Mouse (Mus musculus) liver, embryonic 14.5 days (tissue): ENCODE results near the gene Mgrn1. TPM values are rescaled to one million over a fixed set of nuclear protein-coding genes. Genes with fewer than 3 reads are reported as not detected.

Experiments used
- ATAC-seq: fragments of 200-750 bp; cut with Nextera tagmentation; 2 replicates; pipeline ENCODE4 v1.8.0; 2017; ENCODE audit warnings: moderate number of reproducible peaks, mild to moderate bottlenecking, moderate library complexity; ENCODE audit not compliant: insufficient read depth
- DNase-seq, 3 experiments: peaks; one replicate each; pipeline ENCODE4 v3.0.0-alpha.2; 2012 to 2013; ENCODE audit warnings: low read depth in 3 of 3, low spot score in 3 of 3
- H3K27ac ChIP-seq: fragments of 300-500 bp; sonication (generic); 2 replicates; pipeline ENCODE4 v1.5.1; 2014; ENCODE audit warnings: moderate library complexity, mild to moderate bottlenecking, control low read depth, inconsistent platforms
- H3K27me3 ChIP-seq: fragments of 300-500 bp; sonication (generic); 2 replicates; pipeline ENCODE4 v1.6.1; 2014; ENCODE audit warnings: mild to moderate bottlenecking, low read length, moderate library complexity; ENCODE audit not compliant: control insufficient read depth, insufficient read depth
- H3K36me3 ChIP-seq: fragments of 300-500 bp; sonication (generic); replicated peaks from 2 replicates; pipeline ENCODE4 v1.6.1; 2014; ENCODE audit warnings: low read depth; ENCODE audit not compliant: control insufficient read depth, insufficient read depth
- H3K4me1 ChIP-seq, 2 experiments: fragments of 200-500 bp in 1 of 2; fragments of 300-500 bp in 1 of 2; sonication (generic) in 1 of 2; replicated peaks; 2 replicates each; pipeline ENCODE4 v1.6.1; 2012 to 2014; ENCODE audit warnings: antibody characterized with exemption in 1 of 2, inconsistent platforms in 1 of 2, low read length in 1 of 2; ENCODE audit not compliant: control insufficient read depth in 2 of 2, insufficient read depth in 2 of 2
- H3K4me2 ChIP-seq: fragments of 300-500 bp; sonication (generic); 2 replicates; pipeline ENCODE4 v1.6.1; 2014; ENCODE audit warnings: low read depth, mild to moderate bottlenecking, control low read depth, moderate library complexity
- H3K4me3 ChIP-seq, 2 experiments: fragments of 200-500 bp in 1 of 2; fragments of 300-500 bp in 1 of 2; sonication (generic) in 1 of 2; 2 replicates each; pipeline ENCODE4 v1.5.1; 2012 to 2014; ENCODE audit warnings: low read depth in 2 of 2, low read length in 2 of 2, mild to moderate bottlenecking in 2 of 2, control low read depth in 1 of 2, inconsistent platforms in 1 of 2, moderate library complexity in 1 of 2; ENCODE audit not compliant: insufficient read depth in 1 of 2
- H3K9ac ChIP-seq: fragments of 300-500 bp; sonication (generic); replicated peaks from 2 replicates; pipeline ENCODE4 v1.6.1; 2014; ENCODE audit warnings: mild to moderate bottlenecking, control low read depth, moderate library complexity
- H3K9me3 ChIP-seq: fragments of 300-500 bp; sonication (generic); 2 replicates; pipeline ENCODE4 v1.6.1; 2016; ENCODE audit warnings: low read length, mixed read lengths; ENCODE audit not compliant: control insufficient read depth
- CTCF ChIP-seq: IDR thresholded peaks from 2 replicates; pipeline ENCODE4 v1.5.1; 2016; ENCODE audit warnings: antibody characterized with exemption, low read depth, control low read depth
- EP300 ChIP-seq: IDR thresholded peaks from 2 replicates; pipeline ENCODE4 v1.6.1; 2016; ENCODE audit warnings: antibody characterized with exemption, low read depth
- WGBS: fragments of 180-500 bp; shearing (Covaris S2); extraction: QIAGEN DNeasy Blood & Tissue Kit; methylation state at CpG from one replicate; pipeline ENCODE4 v1.1.7; 2014; ENCODE audit not compliant: insufficient replicate concordance; 5-methylcytosine and 5-hydroxymethylcytosine counted together
- polyA plus RNA-seq, 2 experiments: library from polyadenylated mRNA; depleted of rRNA in 1 of 2; stranded (reverse) in 1 of 2; unstranded in 1 of 2; fragments of >200 nt; fragmentation: Nextera tagmentation in 1 of 2; extraction: Ambion mirVana in 1 of 2; gene quantifications; 2 replicates each; pipeline versions ENCODE4 v1.2.1 to v1.2.3; 2012 to 2014

Mgrn1 gene
- polyA plus RNA-seq, 2 experiments: 15.7 to 17.6 TPM

DNA sequence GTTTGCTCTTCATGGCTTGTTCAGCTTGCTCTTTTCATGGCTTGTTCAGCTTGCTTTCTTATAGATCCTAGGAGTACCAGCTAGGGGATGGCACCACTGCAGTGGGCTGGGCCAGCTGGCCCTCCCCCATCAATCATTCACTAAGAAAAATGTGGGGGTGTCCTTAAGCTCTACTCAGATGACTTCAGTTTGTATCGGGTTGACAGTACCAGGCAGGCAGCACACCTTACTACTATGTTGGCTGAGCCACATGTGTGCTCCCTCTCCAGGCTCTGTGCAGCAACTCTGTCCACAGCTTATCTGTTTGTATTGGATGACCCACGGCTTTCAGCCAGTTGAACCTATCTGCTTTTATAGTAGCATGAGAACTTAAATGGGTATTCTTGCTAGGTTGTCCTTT, 42.4 kb downstream of the Mgrn1 start:
- Histone ChIP-seq H3K9me3 (no peaks in the 10 kb centered on the region), H3K4me3 (no peak overlapping the region), H3K4me1 (0 out of 4 replicates have a peak, but pooled peaks cover 0 to 6% of the 10 kb centered on the region in 2 experiments), H3K36me3 (peaks cover 3% of the 10 kb centered on the region), H3K9ac (no peak overlapping the region), H3K4me2 (no peak overlapping the region), H3K27ac (no peak overlapping the region), H3K27me3 (no peaks in the 10 kb centered on the region)
- DNase-seq (no peak), ATAC-seq (no peak)
- TF ChIP-seq EP300: no peak
- TF ChIP-seq CTCF: no peak
- WGBS: 55% methylated on average over 2 of the region's 2 CpGs

GRCm38 (mm10) chr16:4932429-4932828, 46.4 kb downstream of the Mgrn1 start:
- H3K27me3 ChIP-seq: no peaks in the 10 kb centered on the region
- no peak for DNase-seq
- H3K9ac ChIP-seq: no peak overlapping the region
- no peak for ATAC-seq
- no peak overlapping the region for H3K4me2 ChIP-seq
- peaks cover 3% of the 10 kb centered on the region; the same call in 1 of the 2 replicates for H3K36me3 ChIP-seq
- H3K27ac ChIP-seq: no peak overlapping the region
- H3K9me3 ChIP-seq: no peaks in the 10 kb centered on the region
- H3K4me1 ChIP-seq: 0 out of 4 replicates have a peak, but pooled peaks cover 0 to 3% of the 10 kb centered on the region in 2 experiments
- WGBS: 76% methylated on average over 3 of the region's 3 CpGs
- H3K4me3 ChIP-seq: no peak overlapping the region
- TF ChIP-seq CTCF (no peak), EP300 (no peak)

DNA sequence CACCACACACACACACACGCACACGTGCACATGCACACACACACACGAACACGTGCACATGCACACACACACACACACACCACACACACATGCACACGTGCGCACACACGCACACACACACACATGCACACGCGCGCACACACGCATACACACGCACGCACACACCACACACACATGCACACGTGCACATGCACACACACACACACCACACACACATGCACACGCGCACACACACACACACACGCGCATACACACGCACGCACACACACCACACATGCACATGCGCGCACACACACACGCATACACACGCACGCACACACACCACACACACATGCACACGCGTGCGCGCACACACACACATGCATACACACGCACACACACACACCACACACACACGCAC, 49.4 kb downstream of the Mgrn1 start:
- Histone ChIP-seq H3K4me2 (no peak overlapping the region), H3K9ac (no peak overlapping the region), H3K9me3 (no peaks in the 10 kb centered on the region), H3K27me3 (no peaks in the 10 kb centered on the region), H3K27ac (no peak overlapping the region), H3K4me3 (no peak overlapping the region), H3K36me3 (peaks cover 3% of the 10 kb centered on the region; the same call in 1 of the 2 replicates), H3K4me1 (peaks cover 0 to 4% of the 10 kb centered on the region in 2 experiments; a peak in 2 of 4 replicates)
- TF ChIP-seq CTCF (no peak; the same call in 1 of the 2 replicates), EP300 (no peak)
- no peak for ATAC-seq
- WGBS: 94% methylated on average over 31 of the region's 31 CpGs
- DNase-seq: no peak

DNA sequence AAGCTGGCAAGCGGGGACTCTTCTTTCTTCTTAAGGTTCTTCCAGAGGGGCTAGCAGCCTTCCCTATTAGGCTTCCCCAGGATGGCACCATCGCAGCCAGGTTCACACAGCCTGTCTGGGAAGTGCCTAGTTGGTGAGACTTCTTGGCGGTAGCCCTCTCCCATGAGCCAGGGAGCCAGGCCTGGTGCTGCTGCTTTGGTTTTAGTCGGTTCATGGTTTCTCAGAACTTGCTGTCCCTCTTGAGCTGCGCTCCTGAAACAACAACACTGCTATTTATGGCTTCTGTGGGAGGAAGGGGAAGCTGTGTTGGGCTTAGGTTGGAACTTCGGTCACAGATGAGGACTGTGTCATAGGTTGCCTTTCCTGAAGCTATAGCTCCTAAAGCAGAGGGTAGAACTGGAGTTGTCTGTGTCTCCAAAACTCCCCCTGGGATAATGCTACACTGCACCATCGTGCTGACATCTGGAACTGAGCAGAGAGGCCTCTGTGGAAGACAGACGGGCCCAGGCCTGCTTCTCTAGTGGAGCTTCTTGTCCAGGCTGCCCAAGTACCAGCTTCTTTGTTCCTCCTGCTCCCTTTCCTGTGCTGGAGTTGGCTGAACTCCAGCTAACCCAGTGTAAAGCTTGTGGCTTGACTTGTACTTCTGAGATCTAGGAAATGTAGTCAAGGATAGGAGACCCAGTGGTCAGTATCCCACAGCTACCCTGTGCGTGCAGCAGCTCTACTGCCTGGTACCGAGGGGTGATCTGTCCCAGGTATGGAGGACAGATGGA, 50.1 kb downstream of the Mgrn1 start:
- DNase-seq (no peak), ATAC-seq (no peak)
- H3K4me1 ChIP-seq: peaks cover 0 to 4% of the 10 kb centered on the region in 2 experiments; a peak in 2 of 4 replicates
- no peak overlapping the region for H3K27ac ChIP-seq
- 55% methylated on average over 10 of the region's 10 CpGs for WGBS
- peaks cover 4% of the 10 kb centered on the region; the same call in 1 of the 2 replicates for H3K36me3 ChIP-seq
- TF ChIP-seq CTCF (no peak), EP300 (no peak)
- no peak overlapping the region for H3K4me3 ChIP-seq
- no peak overlapping the region for H3K4me2 ChIP-seq
- H3K9me3 ChIP-seq: no peaks in the 10 kb centered on the region
- no peak overlapping the region for H3K9ac ChIP-seq
- H3K27me3 ChIP-seq: no peaks in the 10 kb centered on the region

DNA sequence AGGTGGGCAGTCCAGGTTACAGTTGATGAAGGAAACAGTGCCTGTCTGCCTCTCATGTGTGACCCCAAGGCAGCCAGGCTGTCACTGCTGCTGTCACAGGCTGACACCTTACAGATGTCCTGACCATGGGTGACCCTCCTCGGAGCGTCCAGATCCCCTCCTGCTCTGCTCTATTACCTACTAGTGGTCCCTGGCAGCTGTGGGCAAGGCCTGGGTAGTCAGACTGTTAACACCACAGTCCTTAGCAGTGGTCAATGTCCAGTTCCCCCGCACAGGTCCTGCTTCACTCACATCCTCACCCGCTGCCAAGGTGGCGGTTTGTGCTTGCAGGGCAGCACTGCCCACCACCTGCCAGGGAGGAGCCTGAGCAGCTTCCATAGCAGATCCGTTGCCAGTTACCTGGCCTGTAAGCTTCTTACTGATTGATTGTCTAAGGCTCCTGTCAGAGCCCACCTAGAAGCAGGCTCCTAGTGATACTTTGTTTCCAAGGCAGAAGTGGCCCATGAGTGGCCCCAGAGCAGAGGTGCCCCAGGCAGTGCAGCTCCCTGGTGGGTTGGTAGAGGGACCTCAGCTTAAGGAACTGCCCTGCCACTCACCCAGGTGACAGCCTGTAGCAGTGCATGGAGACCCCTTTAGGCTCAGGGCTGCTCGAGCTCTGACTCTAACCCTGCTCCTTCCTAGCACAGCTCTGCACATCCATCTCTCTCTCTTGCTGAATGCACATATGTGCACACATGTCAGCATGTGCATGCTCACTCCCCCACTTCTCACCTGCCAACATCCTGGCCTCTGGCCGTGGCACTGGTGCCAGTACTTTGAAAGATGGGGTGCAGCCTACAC, 51.5 kb downstream of the Mgrn1 start:
- H3K36me3 ChIP-seq: peaks cover 4% of the 10 kb centered on the region; the same call in 1 of the 2 replicates
- WGBS: 77% methylated on average over 8 of the region's 8 CpGs

More for the DNA sequence above, 51.5 kb downstream of the Mgrn1 start:
- H3K4me3 ChIP-seq: no peak overlapping the region
- ATAC-seq (no peak), DNase-seq (no peak)
- H3K4me2 ChIP-seq: no peak overlapping the region
- H3K9me3 ChIP-seq: no peaks in the 10 kb centered on the region
- TF ChIP-seq CTCF: no peak
- TF ChIP-seq EP300: no peak
- H3K27me3 ChIP-seq: no peaks in the 10 kb centered on the region
- H3K9ac ChIP-seq: no peak overlapping the region
- H3K27ac ChIP-seq: no peak overlapping the region
- H3K4me1 ChIP-seq: peaks cover 0 to 4% of the 10 kb centered on the region in 2 experiments; a peak in 2 of 4 replicates
